Mouse (Mus musculus): ENCODE data around the gene Dab2ip.

DNA sequence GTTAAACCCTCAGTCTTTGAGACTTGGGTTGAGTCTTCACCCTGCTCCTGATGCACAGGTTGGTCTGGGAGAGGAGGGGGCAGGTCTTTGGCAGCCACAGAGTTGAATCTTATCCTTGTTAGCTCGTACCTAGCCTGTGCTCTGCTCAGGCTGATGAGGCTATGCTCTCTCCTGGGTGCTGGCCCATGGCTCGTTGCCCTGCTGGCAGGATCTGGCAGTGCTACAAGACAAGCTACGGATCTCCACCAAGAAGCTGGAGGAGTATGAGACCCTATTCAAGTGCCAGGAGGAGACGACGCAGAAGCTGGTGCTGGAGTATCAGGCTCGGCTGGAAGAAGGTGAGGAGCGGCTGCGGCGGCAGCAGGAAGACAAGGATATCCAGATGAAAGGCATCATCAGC is 164.8 kb downstream of the Dab2ip start:
- 0 out of 2 replicates have a peak, but pooled peaks have one; percentile 3 for TF ChIP-seq CTCF (IDR thresholded peaks at IDR 0.05; ENCODE audit: low read depth, low read length)
- no peak for TF ChIP-seq POLR2A (IDR thresholded peaks at IDR 0.05; ENCODE audit: extremely low read depth, insufficient read depth, low read length)

All from liver, adult 2 months (tissue).